Mouse (Mus musculus): ENCODE data around the gene Xpo1.

Gene Xpo1

DNA sequence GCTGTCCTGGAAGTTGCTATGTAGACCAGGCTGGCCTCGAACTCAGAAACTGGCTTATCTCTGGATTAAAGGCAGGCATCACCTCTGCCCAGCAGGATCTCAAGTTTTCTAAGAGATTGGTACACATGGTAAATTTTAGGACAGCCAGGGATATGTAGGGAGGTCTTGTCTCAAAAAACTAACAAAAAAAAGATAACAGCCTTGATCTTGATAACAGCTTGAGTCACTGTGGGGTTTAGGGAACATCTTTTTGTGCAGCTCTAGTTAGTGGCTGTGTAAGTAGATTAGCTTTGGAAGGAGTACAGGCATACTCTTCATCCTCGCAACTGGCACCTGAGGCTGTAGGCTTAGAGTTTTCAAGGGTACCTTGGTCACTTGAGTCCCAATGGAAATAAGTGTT, 41.5 kb downstream of the Xpo1 start:
- DNase-seq (ENCODE audit: extremely low read depth, insufficient read length, low spot score): no peak

DNA sequence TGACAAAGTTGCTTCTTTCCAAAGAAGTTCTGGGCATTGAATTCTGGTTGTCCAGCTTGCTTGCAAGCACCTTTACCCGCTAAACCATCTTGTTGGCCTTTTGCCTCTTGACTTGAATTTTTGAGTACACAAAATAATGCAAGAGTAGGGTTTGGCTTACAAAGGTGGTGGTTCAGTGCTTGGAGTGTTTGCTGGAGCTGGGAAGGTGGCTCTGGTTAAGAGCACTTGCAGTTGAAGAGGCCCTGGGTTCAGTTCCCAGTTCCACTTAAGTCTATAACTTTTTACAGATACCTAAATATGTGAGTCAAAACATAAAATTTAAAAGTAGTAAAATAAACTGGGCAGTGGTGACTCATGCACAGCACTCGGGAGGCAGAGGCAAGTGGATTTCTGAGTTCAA, 42.5 kb downstream of the Xpo1 start:
- no peak for DNase-seq (ENCODE audit: extremely low read depth, insufficient read length, low spot score)

DNA sequence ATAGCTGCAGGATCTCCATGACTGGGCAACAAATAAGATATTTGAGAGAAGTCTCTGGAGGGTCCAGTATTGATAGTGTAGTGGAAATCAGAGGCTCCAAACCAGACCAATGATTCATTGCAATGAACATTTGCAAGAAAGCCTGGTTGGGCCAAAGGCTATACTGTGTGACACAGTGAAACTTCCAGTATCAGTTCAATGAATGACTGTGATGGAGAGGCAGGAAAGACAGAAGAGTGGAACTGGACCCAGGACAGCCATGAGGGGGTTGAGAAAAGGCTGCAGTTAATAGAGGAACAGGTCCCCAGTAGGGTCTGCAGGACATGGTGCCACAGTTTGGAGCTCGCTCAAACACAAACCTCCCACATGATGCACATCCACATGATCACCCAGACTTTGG, 44.1 kb downstream of the Xpo1 start:
- DNase-seq (ENCODE audit: extremely low read depth, insufficient read length, low spot score): no peak

DNA sequence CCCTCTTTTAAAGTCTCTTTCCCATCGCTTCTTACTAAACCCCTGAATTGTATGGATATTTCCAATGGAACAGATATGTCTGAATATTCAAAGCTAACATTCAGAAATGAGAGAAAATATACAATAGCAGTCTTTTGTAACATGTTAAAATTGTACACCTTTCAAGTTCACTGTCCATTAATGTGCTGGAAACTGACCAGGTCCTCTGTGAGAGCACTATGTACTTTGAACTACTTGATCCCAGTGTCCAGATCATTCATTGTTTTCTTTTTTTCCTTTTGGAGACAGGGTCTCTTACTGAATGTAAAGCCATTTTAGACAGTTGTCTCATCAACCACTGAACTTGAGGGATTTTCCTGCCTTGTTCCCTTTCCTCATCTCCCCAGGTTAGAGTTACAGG, 47.3 kb downstream of the Xpo1 start:
- DNase-seq (ENCODE audit: extremely low read depth, insufficient read length, low spot score): no peak

DNA sequence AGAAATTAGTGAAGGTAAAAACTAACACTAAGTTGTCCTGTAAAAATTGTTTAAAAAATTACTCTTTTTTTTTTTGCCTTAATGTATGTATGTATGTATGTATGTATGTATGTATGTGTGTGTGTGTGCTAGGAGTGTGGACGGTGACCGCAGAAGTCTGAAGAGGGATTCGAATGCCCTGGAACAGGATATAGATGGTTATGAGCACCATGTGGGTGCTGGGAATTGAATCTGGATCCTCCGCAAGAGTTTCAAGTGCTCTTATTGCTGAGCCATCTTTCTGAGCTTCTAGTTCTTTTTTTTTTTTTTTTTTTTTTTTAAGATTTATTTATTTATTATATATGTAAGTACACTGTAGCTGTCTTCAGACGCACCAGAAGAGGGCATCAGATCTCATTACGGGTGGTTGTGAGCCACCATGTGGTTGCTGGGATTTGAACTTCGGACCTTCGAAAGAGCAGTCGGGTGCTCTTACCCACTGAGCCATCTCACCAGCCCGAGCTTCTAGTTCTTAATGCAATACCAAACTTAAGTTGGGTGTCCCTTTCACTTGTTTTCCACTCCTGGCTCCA, 49.3 kb downstream of the Xpo1 start:
- DNase-seq (ENCODE audit: extremely low read depth, insufficient read length, low spot score): peak; percentile 72

DNA sequence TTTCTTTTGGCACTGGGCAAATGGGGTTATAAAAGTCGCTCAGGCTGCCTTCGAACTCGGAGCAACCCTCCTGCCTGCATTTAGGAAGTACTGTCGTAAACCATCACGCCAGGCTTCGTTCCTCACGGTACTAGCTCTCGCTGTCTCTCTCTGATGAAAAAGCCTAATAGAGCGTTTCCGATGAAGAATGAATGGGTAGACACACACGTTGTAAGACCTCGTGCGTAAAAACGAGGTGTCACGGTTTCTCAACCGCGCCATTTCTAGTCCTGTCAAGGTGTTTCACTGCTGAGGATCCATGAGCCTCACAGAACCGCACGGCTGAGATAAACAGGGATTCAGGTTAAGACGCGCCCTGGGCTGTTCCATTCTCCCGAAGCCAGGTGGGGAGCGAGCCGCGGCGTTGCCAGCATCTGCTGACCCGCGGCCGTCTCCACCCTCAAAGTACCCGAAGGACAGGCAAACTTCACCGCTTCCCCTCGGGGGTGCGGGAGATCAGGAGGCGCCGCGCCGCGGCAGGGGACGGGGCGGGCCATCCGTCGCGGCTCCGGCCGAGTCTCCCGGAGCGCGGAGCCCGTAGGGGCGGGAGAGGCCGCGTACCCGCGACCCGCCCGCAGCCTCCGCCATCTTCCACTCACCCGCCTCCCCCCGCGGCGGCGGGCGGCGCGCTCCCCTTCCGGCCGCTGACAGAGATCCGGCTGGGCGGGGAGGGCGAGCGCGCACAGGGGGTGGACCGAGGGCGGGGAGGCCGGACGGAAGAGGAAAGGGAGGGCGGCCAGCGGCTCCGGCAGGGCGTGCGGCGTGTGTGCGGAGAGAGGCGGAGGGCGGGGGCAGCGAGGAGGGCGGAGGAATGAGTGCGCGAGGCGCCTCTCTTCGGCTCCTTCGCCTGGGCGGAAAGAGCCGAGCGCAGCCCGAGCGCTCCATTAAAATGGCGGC, 50.1 kb downstream of the Xpo1 start:
- DNase-seq (ENCODE audit: extremely low read depth, insufficient read length, low spot score): peak; percentile 97

DNA sequence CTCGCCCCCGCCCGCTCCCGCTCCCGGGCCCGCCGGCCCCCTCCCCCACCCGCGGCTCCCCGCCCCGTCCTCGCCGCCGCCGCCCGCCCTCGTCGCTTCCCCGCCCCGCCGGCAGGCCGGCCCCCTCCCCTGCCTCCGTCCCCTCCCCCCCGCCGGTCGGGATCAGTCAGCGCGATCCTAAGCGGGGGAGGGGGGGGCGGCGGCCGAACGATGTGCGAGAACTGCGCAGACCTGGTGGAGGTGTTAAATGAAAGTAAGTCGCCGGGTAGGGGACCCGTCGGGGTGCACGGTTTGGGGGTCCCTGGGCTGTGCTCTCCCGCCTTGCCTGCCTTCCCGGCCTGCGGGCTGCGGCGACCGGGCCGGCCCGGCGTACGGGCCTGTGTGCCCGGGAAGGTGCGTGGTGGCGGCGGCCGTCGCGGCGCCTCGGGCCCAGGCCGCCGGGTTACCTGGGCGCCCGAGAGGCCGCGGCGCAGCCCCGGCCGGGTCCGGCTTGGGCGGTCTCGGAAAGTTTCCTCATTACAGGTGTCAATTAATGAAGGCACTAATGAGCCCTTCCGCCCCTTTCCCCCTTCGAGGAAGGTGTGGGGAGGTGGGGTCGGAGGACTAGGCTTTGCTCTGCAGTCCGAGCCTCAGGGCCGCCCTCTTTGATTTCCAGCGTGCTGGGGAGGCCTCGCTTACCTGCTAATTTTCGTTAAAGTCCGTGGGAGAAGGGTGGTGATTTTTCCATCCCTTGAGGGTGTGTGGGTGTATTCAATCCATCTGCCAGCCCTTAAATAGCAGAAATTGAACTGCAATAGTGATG, 51.1 kb downstream of the Xpo1 start, which contains the start of gene Usp34:
Usp34 (plus strand) TSS at position 132 of the 802 bp plus-strand sequence.
- DNase-seq (ENCODE audit: extremely low read depth, insufficient read length, low spot score): peak; percentile 71

DNA sequence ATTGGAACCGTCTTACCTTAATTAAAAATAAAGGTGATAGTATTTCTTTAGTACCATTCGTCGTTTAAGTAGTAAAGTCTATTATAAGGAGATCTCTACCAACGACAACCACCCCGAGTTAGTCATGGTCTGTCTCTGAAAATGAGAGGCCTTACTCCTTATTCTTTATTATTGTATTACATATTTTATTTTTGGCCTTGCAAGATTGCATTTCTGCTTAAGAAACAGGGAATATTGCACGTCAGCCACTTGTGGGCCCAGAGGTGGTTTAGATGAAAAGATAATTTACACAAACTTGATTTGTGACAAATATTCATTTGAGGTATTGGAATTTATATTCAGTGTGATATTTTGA, 51.7 kb downstream of the Xpo1 start:
- DNase-seq (ENCODE audit: extremely low read depth, insufficient read length, low spot score): no peak

DNA sequence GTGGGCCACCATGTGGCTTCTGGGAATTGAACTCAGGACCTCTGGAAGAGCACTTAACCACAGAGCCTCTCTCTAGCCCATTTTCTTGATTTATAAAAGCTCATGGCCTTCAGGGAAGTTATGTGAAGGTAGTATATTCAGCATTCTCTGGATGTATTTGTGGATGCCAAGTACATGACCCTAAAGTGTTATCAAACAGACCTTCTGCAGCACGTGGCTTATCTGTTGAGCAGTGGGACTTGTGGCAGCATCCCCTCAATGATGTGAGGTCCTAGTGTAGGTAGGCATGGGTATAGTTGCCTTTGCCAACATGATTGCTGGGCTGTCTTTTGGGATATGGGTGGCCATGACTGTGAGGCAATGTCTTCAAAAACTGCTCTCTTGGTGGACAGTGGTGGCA, 57.7 kb downstream of the Xpo1 start:
- no peak for DNase-seq (ENCODE audit: extremely low read depth, insufficient read length, low spot score)

DNA sequence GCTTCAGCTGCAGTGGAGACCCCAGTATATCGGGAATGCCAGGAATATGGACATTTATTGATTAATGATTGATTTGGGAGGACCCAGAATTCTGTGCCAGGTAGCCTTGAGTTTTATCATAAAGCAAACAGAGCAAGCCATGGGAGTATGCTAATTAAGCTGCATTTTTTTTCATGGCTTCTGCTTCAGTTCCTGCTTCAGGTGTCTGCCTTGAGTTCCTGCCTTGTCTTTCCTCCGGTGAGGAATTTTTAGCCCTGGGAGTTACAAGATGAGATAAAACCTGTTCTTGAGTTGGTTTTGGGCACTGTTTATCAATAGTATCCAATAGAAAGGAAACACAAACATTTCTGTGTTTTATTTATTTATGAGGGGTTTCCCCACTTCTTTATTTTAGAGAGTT, 73.6 kb downstream of the Xpo1 start:
- no peak for DNase-seq (ENCODE audit: extremely low read depth, insufficient read length, low spot score)

DNA sequence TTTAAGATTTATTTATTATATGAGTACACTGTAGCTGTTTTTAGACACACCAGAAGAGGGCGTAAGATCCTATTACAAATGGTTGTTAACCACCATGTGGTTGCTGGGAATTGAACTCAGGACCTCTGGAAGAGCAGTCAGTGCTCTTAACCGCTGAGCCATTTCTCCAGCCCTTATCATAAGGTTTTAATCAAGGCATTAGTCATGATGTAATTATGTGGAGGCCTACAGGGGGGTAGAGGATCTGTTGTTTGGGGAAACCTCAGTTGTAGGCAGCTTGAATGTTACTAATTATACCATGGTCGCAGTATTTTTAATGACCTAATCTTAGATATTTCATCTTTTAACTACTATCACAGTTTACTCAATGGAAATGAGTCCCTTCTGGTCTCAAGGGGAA, 76.3 kb downstream of the Xpo1 start:
- no peak for DNase-seq (ENCODE audit: extremely low read depth, insufficient read length, low spot score)

DNA sequence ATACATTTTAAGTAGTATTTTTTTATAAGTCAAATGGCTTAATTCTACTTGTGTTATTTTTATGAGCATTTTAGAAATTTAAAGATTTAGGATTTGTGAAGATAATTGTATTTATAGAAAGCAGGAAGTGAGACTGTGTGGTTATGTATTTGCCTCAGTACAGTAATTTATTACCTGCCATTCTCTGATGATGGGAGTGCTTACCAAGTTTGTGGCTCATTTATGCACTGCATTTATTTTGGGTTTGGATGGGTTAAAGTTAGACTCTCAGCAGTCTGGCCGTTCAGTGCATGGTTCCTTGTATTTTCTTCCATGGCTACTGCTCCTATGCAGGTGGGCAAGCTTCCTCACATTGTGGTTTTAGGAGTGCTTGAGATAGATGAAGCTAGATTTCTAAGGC, 79.3 kb downstream of the Xpo1 start:
- no peak for DNase-seq (ENCODE audit: extremely low read depth, insufficient read length, low spot score)

All from 3134 (cell line).